Mouse (Mus musculus) MEL (cell line): ENCODE measurements at regions not wholly inside any gene's neighbourhood (a gene's known extent, or its start where the extent isn't known, plus 50 kb on each side); places are given as distances from the start of the nearest gene placed in this dataset.

ENCODE experiments used
- DNase-seq: peaks from one replicate; pipeline ENCODE4 v3.0.0; 2011; ENCODE audit warnings: low read depth, low spot score
- H3K27ac ChIP-seq: 2 replicates; pipeline ENCODE4 v1.5.1; 2012; ENCODE audit warnings: low read depth, mild to moderate bottlenecking, control low read depth, low read length, moderate library complexity; ENCODE audit not compliant: control insufficient read depth
- H3K27me3 ChIP-seq, 2 experiments: fragments of 150-350 bp in 1 of 2; sonication (generic) in 1 of 2; 2 replicates each; pipeline ENCODE4 v1.6.1; 2012; ENCODE audit warnings: low read length in 2 of 2, mild to moderate bottlenecking in 2 of 2, improper control_type of control experiment in 1 of 2, moderate library complexity in 1 of 2; ENCODE audit not compliant: insufficient read depth in 2 of 2, control insufficient read depth in 1 of 2
- H3K36me3 ChIP-seq, 2 experiments: 2 replicates each; pipeline ENCODE4 v1.6.1; 2012 to 2014; ENCODE audit warnings: low read length in 2 of 2, improper control_type of control experiment in 1 of 2, inconsistent platforms in 1 of 2, mild to moderate bottlenecking in 1 of 2; ENCODE audit not compliant: insufficient read depth in 2 of 2, control insufficient read depth in 1 of 2
- H3K4me1 ChIP-seq, 2 experiments: fragments of 150-350 bp in 1 of 2; sonication (generic) in 1 of 2; 2 replicates each; pipeline ENCODE4 v1.6.1; 2012; ENCODE audit warnings: low read length in 2 of 2, improper control_type of control experiment in 1 of 2, mild to moderate bottlenecking in 1 of 2; ENCODE audit not compliant: insufficient read depth in 2 of 2, control insufficient read depth in 1 of 2
- H3K4me3 ChIP-seq, 2 experiments: fragments of 150-350 bp in 1 of 2; sonication (generic) in 1 of 2; 2 replicates each; pipeline ENCODE4 v1.5.1; 2012; ENCODE audit warnings: low read depth in 2 of 2, low read length in 2 of 2, mild to moderate bottlenecking in 2 of 2, moderate library complexity in 2 of 2, control low read depth in 1 of 2, improper control_type of control experiment in 1 of 2; ENCODE audit not compliant: control insufficient read depth in 1 of 2, insufficient read depth in 1 of 2
- H3K79me2 ChIP-seq: 2 replicates; pipeline ENCODE4 v1.6.1; 2012; ENCODE audit warnings: mild to moderate bottlenecking, low read length, moderate library complexity; ENCODE audit not compliant: control insufficient read depth, poor library complexity, insufficient read depth
- H3K9ac ChIP-seq: 2 replicates; pipeline ENCODE4 v1.6.1; 2012; ENCODE audit warnings: low read depth, mild to moderate bottlenecking, control low read depth, low read length, moderate library complexity; ENCODE audit not compliant: control insufficient read depth, poor library complexity, severe bottlenecking
- H3K9me3 ChIP-seq: fragments of 150-350 bp; sonication (generic); replicated peaks from 2 replicates; pipeline ENCODE4 v1.6.1; 2012; ENCODE audit warnings: mild to moderate bottlenecking, low read length, improper control_type of control experiment, moderate library complexity; ENCODE audit not compliant: insufficient read depth
- BHLHE40 ChIP-seq: IDR thresholded peaks from 2 replicates; pipeline ENCODE4 v1.6.1; 2012; ENCODE audit warnings: low read depth, mild to moderate bottlenecking, inconsistent platforms, low read length, improper control_type of control experiment, borderline replicate concordance
- CHD1 ChIP-seq: IDR thresholded peaks from 2 replicates; pipeline ENCODE4 v1.6.1; 2012; ENCODE audit warnings: low read depth, mild to moderate bottlenecking, inconsistent platforms, low read length, improper control_type of control experiment
- ELF1 ChIP-seq: IDR thresholded peaks from 2 replicates; pipeline ENCODE4 v1.6.1; 2014; ENCODE audit warnings: low read depth, mild to moderate bottlenecking, inconsistent platforms, low read length, improper control_type of control experiment, moderate library complexity
- EP300 ChIP-seq, 2 experiments: IDR thresholded peaks; 2 replicates each; pipeline ENCODE4 v1.6.1; 2011; ENCODE audit warnings: improper control_type of control experiment in 2 of 2, low read length in 2 of 2, low read depth in 1 of 2, mild to moderate bottlenecking in 1 of 2
- ETS1 ChIP-seq: IDR thresholded peaks from 2 replicates; pipeline ENCODE4 v1.6.1; 2012; ENCODE audit warnings: low read depth, mild to moderate bottlenecking, inconsistent platforms, low read length, improper control_type of control experiment, moderate library complexity
- JUND ChIP-seq: IDR thresholded peaks from 2 replicates; pipeline ENCODE4 v1.6.1; 2011; ENCODE audit warnings: low read depth, mild to moderate bottlenecking, improper control_type of control experiment, low read length
- MAFK ChIP-seq: IDR thresholded peaks from 2 replicates; pipeline ENCODE4 v1.6.1; 2011; ENCODE audit warnings: low read depth, mild to moderate bottlenecking, low read length, improper control_type of control experiment, borderline replicate concordance
- MAZ ChIP-seq: IDR thresholded peaks from 2 replicates; pipeline ENCODE4 v1.6.1; 2012; ENCODE audit warnings: low read depth, mild to moderate bottlenecking, inconsistent platforms, low read length, improper control_type of control experiment
- MXI1 ChIP-seq: IDR thresholded peaks from 2 replicates; pipeline ENCODE4 v1.6.1; 2011; ENCODE audit warnings: mild to moderate bottlenecking, low read depth, low read length, improper control_type of control experiment
- MYB ChIP-seq: IDR thresholded peaks from 2 replicates; pipeline ENCODE4 v1.6.1; 2011; ENCODE audit warnings: mild to moderate bottlenecking, low read depth, low read length, improper control_type of control experiment
- MYC ChIP-seq: IDR thresholded peaks from 2 replicates; pipeline ENCODE4 v1.6.1; 2011; ENCODE audit warnings: low read depth, mild to moderate bottlenecking, low read length, improper control_type of control experiment, moderate library complexity
- NELFE ChIP-seq: IDR thresholded peaks from 2 replicates; pipeline ENCODE4 v1.6.1; 2011; ENCODE audit warnings: low read depth, low read length, improper control_type of control experiment
- NRF1 ChIP-seq: IDR thresholded peaks from 2 replicates; pipeline ENCODE4 v1.6.1; 2014; ENCODE audit warnings: low read depth, mild to moderate bottlenecking, inconsistent platforms, low read length, improper control_type of control experiment, moderate library complexity; ENCODE audit not compliant: poor library complexity, insufficient read depth, severe bottlenecking
- POLR2AphosphoS2 ChIP-seq: IDR thresholded peaks from 2 replicates; pipeline ENCODE4 v1.6.1; 2011; ENCODE audit warnings: low read length, improper control_type of control experiment
- POLR2AphosphoS5 ChIP-seq: IDR thresholded peaks from 2 replicates; pipeline ENCODE4 v1.6.1; 2012; ENCODE audit warnings: low read depth, borderline replicate concordance, mild to moderate bottlenecking, inconsistent platforms, low read length, moderate library complexity, mixed read lengths
- RAD21 ChIP-seq: IDR thresholded peaks from 2 replicates; pipeline ENCODE4 v1.6.1; 2011; ENCODE audit warnings: mild to moderate bottlenecking, low read depth, low read length, improper control_type of control experiment
- RCOR1 ChIP-seq: IDR thresholded peaks from 2 replicates; pipeline ENCODE4 v1.6.1; 2012; ENCODE audit warnings: low read depth, mild to moderate bottlenecking, inconsistent platforms, low read length, improper control_type of control experiment
- SIN3A ChIP-seq: IDR thresholded peaks from 2 replicates; pipeline ENCODE4 v1.6.1; 2012; ENCODE audit warnings: low read length, improper control_type of control experiment, inconsistent platforms
- TBP ChIP-seq: IDR thresholded peaks from 2 replicates; pipeline ENCODE4 v1.8.0; 2011; ENCODE audit warnings: low read depth, low read length, improper control_type of control experiment
- TCF12 ChIP-seq: IDR thresholded peaks from 2 replicates; pipeline ENCODE4 v1.6.1; 2014; ENCODE audit warnings: low read depth, mild to moderate bottlenecking, inconsistent platforms, low read length, improper control_type of control experiment, moderate library complexity
- UBTF ChIP-seq: IDR thresholded peaks from 2 replicates; pipeline ENCODE4 v1.6.1; 2012; ENCODE audit warnings: low read depth, mild to moderate bottlenecking, inconsistent platforms, low read length, improper control_type of control experiment, moderate library complexity, borderline replicate concordance; ENCODE audit not compliant: insufficient read depth
- ZMIZ1 ChIP-seq: IDR thresholded peaks from 2 replicates; pipeline ENCODE4 v1.6.1; 2012; ENCODE audit warnings: low read depth, mild to moderate bottlenecking, inconsistent platforms, low read length, improper control_type of control experiment, moderate library complexity
- ZNF384 ChIP-seq: IDR thresholded peaks from 2 replicates; pipeline ENCODE4 v1.6.1; 2012; ENCODE audit warnings: low read depth, mild to moderate bottlenecking, inconsistent platforms, low read length, improper control_type of control experiment

- H3K9ac ChIP-seq, result no peak overlapping the region
- peak; percentile 9 for DNase-seq
- TF ChIP-seq UBTF, result no peak
- TF ChIP-seq POLR2AphosphoS2, result no peak
- TF ChIP-seq EP300 (IDR thresholded peaks at IDR 0.05; ENCODE audit: low read depth in 1 of 2, low read length in 2 of 2), result peak in 1 of 2 experiments; percentile 5; a peak in 1 of 4 replicates
- no peak for TF ChIP-seq MAZ
- TF ChIP-seq ZMIZ1, result no peak
- TF ChIP-seq NELFE, result no peak
- no peak for TF ChIP-seq MYC
- no peak overlapping the region for H3K4me3 ChIP-seq
- no peaks in the 10 kb centered on the region for H3K79me2 ChIP-seq
- H3K27ac ChIP-seq, result no peak overlapping the region
- H3K27me3 ChIP-seq, result no peaks in the 10 kb centered on the region; a peak in 1 of 4 replicates
- no peaks in the 10 kb centered on the region for H3K4me1 ChIP-seq
- no peaks in the 10 kb centered on the region for H3K9me3 ChIP-seq
- H3K36me3 ChIP-seq, result peaks cover 0 to 4% of the 10 kb centered on the region in 2 experiments; a peak in 1 of 4 replicates
Measured at GRCm38 (mm10) chr4:88977099-88977888, 97.3 kb upstream of the Ifne start.

- no peak overlapping the region for H3K9ac ChIP-seq
- H3K79me2 ChIP-seq, result no peaks in the 10 kb centered on the region
- no peaks in the 10 kb centered on the region for H3K4me1 ChIP-seq
- H3K27ac ChIP-seq, result no peak overlapping the region
- no peak for DNase-seq
- H3K9me3 ChIP-seq, result no peaks in the 10 kb centered on the region
- no peak overlapping the region for H3K4me3 ChIP-seq
- no peak for TF ChIP-seq NRF1
- no peak for TF ChIP-seq MYB
- TF ChIP-seq JUND, result no peak
- no peak for TF ChIP-seq ZNF384
- TF ChIP-seq EP300 (IDR thresholded peaks at IDR 0.05; ENCODE audit: low read depth in 1 of 2, low read length in 2 of 2), result no peak
- TF ChIP-seq POLR2AphosphoS5, result no peak
- TF ChIP-seq SIN3A, result no peak
- no peak for TF ChIP-seq RAD21
- TF ChIP-seq BHLHE40, result no peak
- no peak for TF ChIP-seq CHD1
- no peak for TF ChIP-seq ELF1
- no peak for TF ChIP-seq MAZ
- no peak for TF ChIP-seq TCF12
- TF ChIP-seq ETS1, result no peak
- TF ChIP-seq UBTF, result no peak
- TF ChIP-seq RCOR1, result no peak
- no peak for TF ChIP-seq TBP
- TF ChIP-seq NELFE, result no peak
- TF ChIP-seq MXI1, result no peak
- no peak for TF ChIP-seq MAFK
- no peaks in the 10 kb centered on the region; a peak in 1 of 4 replicates for H3K27me3 ChIP-seq
- peaks cover 0 to 4% of the 10 kb centered on the region in 2 experiments; a peak in 1 of 4 replicates for H3K36me3 ChIP-seq
Measured at GRCm38 (mm10) chr4:88974535-88974934, 94.5 kb upstream of the Ifne start.
